Mouse (Mus musculus) ES-E14 (cell line): ENCODE results near the gene Vwa2.

Source experiments
- MAFK ChIP-seq: IDR thresholded peaks from 2 replicates; pipeline ENCODE4 v1.6.1; 2014; ENCODE audit warnings: mild to moderate bottlenecking, low read depth, low read length, inconsistent platforms; ENCODE audit not compliant: insufficient read depth
- ZC3H11A ChIP-seq: IDR thresholded peaks from 2 replicates; pipeline ENCODE4 v1.6.1; 2012; ENCODE audit warnings: low read depth, mild to moderate bottlenecking, inconsistent platforms, low read length, borderline replicate concordance

GRCm38 (mm10) chr19:56905395-56905794, 31.3 kb downstream of the Vwa2 start:
- TF ChIP-seq ZC3H11A = no peak
- TF ChIP-seq MAFK = no peak
